Mouse (Mus musculus): Measurements from ENCODE around the gene Itih5. TPM values are rescaled to one million over a fixed set of nuclear protein-coding genes. Genes with fewer than 3 reads are reported as not detected.
A peak's percentile ranks its signal among the peaks of the same experiment; 100 is the strongest.

Itih5 gene
- total RNA-seq, 2 experiments from 2014 or later = 40.5 to 50.8 TPM

DNA sequence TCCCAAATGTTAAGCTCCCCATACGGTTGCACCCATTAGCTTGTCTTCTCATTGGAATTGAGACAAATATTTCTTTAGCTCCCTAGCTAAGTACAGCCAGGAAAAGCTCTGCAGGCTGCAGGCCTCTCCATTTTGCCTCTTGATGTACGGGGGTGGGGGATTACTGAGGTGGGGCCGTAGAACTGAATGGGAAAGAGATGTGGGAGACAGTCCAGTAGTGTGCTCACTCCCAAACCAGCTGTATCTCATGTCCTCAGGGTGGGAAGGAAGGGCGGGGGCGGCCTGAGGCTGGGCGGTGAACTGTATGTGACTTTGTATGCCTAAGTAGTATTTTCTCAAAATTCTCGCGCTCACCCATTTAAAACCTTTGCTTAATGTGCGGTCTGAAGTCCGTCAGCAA lies 3.8 kb downstream of the Itih5 start:
- DNase-seq = no peak
- intact Hi-C loops (cut with DNase I; ENCODE audit: low total_unique reads) = no loop called here

DNA sequence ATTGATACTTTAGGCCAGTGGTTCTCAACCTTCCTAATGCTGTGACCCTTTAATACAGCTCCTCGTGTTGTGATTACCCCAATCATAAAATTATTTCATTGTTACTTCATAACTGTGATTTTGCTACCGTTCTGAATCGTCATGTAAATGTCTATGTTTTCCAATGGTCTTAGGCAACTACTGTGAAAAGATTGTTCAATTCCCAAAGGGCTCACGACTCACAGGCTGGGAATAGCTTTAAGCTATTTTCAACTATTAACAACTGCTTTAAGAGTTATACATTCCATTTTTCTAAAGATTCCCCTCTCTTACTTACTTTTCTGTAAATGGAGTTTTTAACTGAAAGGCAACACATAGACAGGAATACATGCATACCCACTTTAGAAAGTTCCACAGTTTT lies 8.6 kb downstream of the Itih5 start:
- intact Hi-C loops (cut with DNase I; ENCODE audit: low total_unique reads) = no loop called here
- DNase-seq = no peak

DNA sequence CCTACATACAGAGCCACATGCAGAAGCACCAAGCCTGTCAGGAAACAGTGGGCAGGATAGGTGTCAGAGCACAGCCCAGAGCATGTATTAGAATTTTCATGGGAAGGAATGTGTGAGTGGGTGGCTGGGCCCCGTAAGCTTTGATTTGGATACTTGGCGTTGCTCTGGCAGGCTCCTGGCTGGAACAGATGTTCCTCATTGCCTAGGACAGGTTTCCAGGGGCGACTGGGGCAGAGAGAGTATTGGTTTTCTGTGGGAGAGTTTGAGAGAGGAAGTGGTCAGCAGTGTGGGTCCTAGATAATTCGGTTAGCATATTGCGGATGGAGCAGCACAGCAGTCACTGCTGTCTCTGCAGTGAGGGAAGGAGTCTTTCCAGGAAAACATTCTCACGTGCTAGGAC lies 13.3 kb downstream of the Itih5 start:
- intact Hi-C loops (cut with DNase I; ENCODE audit: low total_unique reads) = no loop called here
- peak; percentile 31 for DNase-seq

DNA sequence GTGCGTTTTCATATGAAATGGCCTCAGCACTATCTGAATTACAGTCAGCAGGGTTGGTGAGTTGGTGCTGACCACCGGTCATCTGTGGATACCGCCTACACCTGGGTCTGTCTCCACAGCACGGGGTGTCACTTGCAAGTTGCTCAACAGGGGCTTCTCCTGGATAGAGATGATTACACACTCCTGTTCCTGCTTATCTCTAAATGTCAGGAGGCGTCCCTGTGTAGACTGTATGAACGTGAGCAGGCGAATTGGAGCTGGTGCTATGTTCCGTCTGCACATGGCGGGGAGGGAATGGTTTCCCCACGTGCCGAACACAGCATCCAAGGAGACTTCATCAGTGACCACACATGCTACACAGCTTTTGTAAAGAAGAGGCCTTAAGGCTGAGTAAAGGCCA lies 13.9 kb downstream of the Itih5 start:
- DNase-seq = no peak
- intact Hi-C loops (cut with DNase I; ENCODE audit: low total_unique reads) = no loop called here

DNA sequence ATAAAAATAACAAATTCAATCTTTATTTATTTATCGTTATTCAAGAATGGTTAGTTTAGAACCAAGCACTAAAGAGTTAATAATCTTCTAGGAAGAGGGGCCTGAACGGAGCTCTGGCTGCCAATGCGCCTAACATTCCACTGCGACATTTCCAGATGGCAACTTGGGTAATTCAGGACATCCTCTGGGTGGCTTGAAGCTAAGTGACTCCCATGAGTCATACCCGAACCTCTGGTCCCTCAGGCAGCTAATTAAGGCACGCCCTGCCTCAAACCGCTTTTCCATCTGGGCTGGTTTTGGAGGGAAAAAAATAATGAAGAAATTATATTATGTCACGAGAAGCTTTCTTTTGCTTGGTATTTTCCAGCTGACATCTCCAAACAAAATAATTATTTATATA lies 14.6 kb downstream of the Itih5 start:
- DNase-seq = no peak
- intact Hi-C loops (cut with DNase I; ENCODE audit: low total_unique reads) = no loop called here

DNA sequence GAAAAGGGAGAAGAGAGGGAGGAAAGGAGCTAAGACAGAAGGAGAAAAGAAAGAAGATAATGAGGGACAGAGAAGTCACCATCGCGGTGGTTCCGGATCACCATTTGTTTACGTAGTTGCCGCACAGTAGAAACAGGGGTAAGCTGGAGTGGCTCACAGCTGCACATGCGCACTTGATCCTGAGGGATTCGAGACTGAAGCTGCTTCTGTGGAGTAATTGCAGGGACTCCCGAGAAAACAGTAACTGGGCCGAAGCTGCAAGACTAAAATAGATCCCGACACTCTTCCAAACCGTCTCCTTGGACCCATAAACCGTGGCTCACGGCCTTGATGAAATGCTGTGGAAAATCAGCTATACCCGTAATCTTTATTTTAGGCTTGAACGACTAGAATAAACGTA lies 16.6 kb downstream of the Itih5 start:
- DNase-seq = peak; percentile 36
- intact Hi-C loops (cut with DNase I; ENCODE audit: low total_unique reads) = no loop called here

DNA sequence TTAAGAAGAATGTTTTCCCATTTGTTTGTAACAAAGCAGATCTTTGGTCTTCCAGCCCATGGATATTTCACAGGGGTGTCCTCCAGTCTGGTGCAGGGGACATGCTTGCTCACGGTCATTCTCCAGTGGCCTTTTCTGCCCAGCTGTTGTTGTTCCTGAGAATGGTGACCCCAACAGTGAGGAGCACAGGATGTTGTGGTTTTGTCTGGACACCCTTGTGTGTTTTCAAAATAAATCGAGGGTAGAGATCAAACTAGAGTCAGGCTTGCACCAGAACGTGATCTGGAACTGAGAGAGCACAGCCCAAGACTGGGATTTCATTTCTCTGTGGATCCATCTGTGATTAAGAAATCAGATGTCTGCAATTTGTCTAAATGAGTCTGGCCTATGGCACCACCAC lies 40.2 kb downstream of the Itih5 start:
- intact Hi-C loops (cut with DNase I; ENCODE audit: low total_unique reads) = no loop called here

DNA sequence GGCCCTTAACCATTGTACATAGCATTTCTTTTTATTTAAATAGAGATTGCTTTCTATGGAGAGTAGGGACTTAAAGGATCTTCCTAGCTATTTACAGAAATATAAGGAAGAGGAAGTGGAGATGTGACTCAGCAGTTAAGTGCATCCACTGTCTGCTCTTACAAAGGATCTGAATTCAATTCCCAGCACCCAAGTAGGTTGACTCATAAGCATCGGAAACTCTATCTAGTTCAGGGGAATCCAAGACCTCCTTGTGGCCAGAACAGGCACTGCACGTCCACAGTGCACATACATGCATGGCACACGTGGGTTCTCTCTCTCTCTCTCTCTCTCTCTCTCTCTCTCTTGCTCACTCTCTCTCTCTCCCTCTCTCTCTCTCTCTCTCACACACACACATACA lies 41.8 kb downstream of the Itih5 start:
- intact Hi-C loops (cut with DNase I; ENCODE audit: low total_unique reads) = no loop called here
- DNase-seq = no peak

More for the DNA sequence above, 40.2 kb downstream of the Itih5 start:
- no peak for DNase-seq

DNA sequence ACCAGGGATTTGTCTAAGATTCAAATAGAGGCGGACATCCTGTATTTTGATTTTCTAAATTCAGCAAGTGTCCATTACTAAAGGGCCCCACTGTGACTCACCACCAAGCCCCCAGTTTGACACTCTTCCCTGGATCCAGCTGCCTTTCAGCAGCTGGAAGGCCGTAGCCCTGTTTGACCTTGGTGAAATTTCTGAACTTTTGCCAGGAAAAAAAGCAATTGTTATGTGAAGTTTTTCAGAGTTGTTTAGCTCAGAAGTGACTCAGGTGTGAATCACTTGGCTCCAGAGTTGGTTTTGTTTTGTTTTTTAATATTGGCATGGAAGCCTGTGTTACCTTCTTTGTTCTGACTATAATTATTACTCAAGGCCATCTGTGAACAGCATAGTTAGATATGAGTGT lies 46.0 kb downstream of the Itih5 start:
- intact Hi-C loops (cut with DNase I; ENCODE audit: low total_unique reads) = no loop called here
- DNase-seq = no peak

DNA sequence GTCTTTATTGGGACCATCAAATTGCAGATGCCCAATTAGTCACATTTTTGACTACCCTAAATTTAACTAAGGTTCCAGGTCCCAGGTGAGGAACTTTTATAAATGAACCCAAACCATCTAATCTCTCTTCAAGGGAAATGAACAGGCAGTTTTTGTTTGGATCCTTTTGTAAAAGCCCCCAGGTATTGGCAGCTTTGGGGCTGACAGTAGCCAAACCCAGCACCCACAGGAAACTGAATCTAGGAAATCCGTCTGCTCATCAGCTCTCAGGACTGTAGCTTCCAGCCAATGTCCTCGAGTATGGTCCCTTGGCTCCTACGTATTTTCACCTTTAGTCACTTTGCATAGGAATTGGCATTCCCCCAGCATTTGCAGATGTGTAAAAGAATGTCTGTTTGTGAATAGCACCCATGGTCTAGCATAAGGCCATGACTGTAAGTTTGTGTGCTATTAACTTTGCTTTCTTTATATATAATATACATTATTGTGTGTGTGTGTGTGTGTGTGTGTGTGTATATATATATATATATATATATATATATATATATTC lies 47.4 kb downstream of the Itih5 start:
- intact Hi-C loops (cut with DNase I; ENCODE audit: low total_unique reads) = no loop called here
- no peak for DNase-seq

DNA sequence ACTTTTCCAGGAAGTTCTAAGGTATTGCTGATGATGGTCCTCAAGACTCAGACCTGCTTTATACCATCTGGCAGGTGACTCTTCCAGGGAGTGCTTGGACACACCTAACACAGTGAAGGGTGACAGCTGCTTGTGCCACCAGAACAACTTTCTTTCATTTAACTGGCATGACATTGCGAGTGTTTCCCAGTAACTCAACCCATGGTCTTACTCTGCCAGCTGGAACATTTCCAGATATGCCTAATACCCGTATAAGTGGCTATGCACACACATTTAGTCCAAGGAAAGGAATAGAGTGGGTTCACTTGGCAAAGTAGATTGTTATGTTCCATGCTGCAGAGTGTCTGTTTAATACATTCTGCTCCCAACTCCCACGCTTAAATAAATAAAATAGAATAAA lies 50.9 kb downstream of the Itih5 start:
- intact Hi-C loops (cut with DNase I; ENCODE audit: low total_unique reads) = no loop called here
- no peak for DNase-seq

DNA sequence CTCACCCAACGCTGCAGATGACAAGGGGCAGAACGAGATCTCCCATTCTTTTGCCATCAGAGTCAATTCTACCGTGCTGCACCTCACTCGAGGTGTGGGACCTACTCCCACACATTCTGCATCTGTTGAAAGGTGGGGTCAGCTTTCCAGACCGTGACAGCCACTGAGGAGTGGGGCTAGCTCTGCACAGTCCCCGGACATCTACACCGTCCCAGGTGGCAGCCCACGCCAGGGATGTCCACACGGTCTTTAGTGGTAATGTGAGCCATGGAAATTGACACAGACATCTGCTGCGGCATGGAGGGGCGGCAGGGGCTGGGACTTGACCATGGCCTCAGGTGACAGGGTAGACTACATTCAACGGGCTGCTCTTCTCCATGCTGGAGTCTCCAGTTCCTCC lies 60.1 kb downstream of the Itih5 start:
- intact Hi-C loops (cut with DNase I; ENCODE audit: low total_unique reads) = no loop called here
- DNase-seq = no peak

DNA sequence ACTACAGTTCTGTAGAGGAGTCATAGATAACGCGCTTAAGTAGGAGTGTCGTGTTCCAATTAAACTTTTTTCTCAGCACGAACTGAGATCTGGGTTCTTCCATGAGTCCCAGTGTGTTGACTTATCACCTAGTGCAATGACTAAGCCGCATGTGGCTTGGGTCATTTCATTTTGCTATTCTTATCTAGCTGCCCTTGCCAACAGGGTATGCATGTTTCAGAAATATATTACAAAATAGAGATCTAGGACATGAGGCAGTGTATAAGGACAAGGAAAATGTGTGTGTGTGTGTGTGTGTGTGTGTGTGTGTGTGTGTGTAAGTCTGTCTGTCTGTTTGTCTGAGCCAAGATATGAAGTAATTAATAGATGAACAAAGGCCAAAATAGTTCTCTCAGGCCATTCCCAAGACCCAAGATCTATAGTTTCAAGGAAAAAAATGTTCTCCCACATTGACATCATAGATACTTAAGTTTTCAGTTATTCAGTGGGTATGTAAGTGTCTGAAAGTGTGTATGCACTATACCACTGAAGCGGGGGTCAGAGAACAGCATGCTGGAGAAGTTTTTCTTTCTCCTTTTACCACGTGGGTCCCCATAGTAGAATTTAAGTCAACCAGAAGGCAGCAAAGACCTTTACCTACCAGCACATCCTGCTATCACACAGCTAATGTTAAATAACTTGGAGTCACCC lies 62.6 kb downstream of the Itih5 start:
- intact Hi-C loops (cut with DNase I; ENCODE audit: low total_unique reads) = no loop called here
- DNase-seq = no peak

DNA sequence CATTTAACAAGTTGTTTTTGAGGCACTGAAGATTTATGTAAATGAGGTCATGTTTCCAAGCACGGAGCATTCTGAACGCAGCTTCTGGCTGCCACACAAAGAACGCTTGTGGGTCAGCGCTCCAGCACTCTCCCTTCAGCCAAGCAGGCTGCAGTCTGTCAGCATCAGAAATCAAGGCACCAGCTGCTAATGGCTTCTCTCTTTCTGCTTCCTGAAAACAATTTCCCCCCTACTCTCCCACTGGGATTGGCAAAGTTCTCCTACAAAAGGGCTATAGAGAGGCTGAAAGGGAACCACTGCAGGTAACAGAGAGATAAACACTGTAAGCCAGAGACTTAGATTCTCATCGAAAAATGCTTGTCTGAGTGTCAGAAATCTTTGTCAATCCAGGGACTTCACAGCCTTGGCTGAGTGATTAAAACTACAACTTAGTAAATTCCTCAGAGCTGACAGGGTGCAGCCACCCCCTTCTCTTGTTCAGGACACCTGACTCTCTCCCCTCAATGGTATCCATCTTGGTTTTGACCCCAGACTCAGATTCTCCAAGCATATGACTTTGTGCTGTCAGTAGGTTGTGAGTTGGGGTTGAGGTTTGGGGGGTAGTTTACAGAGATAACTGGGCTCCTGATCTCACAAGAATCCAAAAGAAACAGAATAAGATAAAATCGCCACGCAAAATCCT lies 63.3 kb downstream of the Itih5 start:
- peak; percentile 33 for DNase-seq
- intact Hi-C loops (cut with DNase I; ENCODE audit: low total_unique reads) = no loop called here

DNA sequence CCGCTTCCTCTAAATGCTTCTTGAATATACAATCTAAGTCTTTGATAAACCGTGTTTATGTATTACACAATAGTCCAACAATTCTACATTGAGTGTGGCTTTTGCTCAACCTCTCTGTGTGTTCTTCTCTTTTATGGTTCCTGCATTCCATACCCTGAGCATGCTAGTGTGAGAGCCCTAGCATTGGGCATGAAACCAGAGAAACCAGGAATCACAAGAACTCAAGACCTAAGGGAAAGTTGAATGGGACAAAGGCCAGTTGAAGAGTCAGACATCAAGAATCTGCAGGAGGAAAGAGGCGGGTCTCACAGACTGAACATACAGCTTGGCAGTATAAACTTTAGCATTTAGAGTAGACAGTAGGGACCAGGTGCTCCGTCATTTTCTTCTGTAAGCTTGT lies 68.5 kb downstream of the Itih5 start:
- intact Hi-C loops (cut with DNase I; ENCODE audit: low total_unique reads) = no loop called here

DNA sequence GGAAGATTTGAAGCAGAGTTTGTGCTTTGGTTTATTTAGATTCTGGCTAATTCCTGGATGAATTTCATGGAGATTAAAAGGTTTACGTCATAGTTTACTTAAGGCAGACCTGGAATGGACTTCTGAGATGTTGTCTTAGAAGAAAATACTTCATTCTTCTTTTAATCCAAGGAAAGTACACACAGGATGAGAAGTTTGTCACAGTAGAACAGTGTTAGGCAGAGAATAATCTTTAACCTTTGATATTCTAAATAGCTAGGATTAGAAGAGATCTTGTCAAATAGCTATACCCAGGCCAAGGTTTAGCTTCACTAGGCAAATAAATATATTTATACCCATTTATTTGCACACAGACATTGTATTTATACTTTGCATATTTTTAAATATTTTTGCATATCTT lies 73.5 kb downstream of the Itih5 start:
- intact Hi-C loops (cut with DNase I; ENCODE audit: low total_unique reads) = no loop called here
- no peak for DNase-seq

More for the DNA sequence above, 68.5 kb downstream of the Itih5 start:
- DNase-seq = no peak

DNA sequence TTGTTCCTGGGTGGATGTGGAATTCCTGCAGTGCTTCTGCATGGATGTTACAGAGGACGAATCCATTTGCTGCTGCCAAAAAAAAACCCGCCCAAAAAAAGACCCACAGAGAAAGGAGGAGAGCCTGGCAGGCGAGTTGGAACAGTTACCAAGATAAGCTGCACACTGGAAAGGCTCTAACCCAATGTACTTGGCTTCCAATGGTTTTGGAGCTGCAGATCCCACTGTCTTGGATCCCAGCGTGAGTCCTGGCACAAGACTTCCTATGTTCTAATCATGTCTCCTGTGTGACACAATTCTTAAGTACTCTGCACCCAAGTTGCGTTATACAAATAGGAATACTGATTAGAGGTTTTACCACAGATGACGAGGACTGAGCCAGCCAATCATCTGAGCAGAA lies 78.6 kb downstream of the Itih5 start:
- no peak for DNase-seq

DNA sequence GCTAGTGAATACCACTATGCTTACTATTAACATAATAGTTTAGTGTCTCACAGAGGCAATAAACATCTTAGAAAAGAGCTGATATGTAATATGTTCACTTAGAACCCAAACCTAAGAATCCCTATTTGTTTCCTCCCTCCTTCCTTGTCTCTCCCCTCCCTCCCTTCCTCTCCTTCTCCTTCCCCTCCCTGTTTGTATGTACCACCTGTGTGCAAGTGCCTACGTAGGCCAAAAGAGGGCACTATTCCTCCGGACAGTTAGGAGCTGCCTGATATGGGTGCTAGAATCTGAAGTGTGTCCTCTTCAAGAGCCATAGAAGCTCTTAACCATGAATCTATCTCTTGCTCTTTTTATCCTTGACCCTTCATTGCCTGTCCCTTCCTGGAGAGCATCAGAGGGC lies 83.2 kb downstream of the Itih5 start:
- intact Hi-C loops (cut with DNase I; ENCODE audit: low total_unique reads) = no loop called here
- DNase-seq = no peak

More for the DNA sequence above, 78.6 kb downstream of the Itih5 start:
- intact Hi-C loops (cut with DNase I; ENCODE audit: low total_unique reads) = no loop called here

DNA sequence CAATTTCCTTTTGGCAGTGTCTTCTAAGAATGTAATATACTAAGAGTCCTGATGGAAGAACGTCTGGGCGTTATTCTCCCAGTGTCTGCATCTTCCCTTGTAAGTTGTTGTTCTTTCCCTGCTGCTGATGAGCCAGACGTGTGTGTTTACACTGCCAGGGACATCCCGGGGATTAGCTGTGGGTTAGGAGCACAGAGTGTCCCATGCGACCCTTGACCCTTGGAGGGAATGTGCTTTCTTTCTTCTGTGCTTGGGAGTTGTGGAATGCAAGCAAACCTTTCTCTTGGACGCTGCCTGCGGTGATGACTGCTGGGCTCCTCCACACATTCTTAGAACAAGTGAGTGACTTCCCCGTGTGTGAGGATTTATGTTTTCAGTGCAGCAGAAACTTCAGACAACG lies 89.6 kb downstream of the Itih5 start:
- intact Hi-C loops (cut with DNase I; ENCODE audit: low total_unique reads) = no loop called here
- DNase-seq = no peak

DNA sequence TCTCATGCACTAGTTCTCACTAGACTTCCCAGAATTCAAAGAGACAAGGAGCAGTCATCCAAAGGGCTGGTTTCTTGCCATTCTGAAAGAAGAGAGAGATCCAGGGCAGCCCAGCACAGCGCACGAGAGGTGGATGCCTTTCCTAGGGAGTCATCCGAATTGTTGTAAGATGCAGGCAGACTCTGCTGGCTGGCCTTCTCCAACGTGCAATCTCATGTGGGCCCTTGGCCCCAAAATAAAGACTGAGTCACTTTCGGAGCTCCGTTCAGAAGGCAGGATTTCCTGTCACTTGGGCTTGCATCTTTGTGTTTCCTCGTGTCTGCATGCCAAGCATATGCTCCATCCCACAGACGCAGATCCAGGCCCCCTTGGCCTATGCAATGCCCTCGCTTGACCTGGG lies 97.1 kb downstream of the Itih5 start:
- peak; percentile 70 for DNase-seq
- intact Hi-C loops (cut with DNase I; ENCODE audit: low total_unique reads) = no loop called here

DNA sequence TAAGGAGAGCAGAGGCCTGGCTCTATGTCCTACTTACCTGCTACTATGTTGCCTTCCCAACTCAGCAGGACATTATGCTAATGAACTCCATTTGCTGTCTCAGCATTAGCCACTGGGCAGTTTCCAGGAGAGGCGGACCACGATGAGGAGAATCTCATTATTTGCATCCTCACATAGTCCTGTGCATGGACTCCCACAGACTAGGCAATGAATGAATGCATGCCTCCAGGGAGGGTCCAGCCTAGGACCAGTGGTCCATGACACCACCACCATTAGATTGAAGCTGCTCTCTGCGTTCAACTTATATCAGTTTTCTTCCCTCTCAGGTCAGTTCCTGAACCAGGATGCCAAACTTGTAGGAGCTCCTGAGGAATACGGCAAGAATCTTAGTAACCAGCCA lies 97.6 kb downstream of the Itih5 start:
- no peak for DNase-seq
- intact Hi-C loops (cut with DNase I; ENCODE audit: low total_unique reads) = no loop called here

All from gastrocnemius, postnatal 14 days (tissue).